Mouse (Mus musculus) intestine, embryonic 15.5 days (tissue): ENCODE results near the gene Syndig1. TPM values are rescaled to one million over a fixed set of nuclear protein-coding genes. Genes with fewer than 3 reads are reported as not detected.

Source experiments
- ATAC-seq: fragments of 200-750 bp; cut with Nextera tagmentation; 2 replicates; pipeline ENCODE4 v1.8.0; 2017; ENCODE audit warnings: moderate TSS enrichment, moderate library complexity
- H3K27ac ChIP-seq: fragments of 300-500 bp; sonication (generic); 2 replicates; pipeline ENCODE4 v1.5.1; 2015; ENCODE audit warnings: mild to moderate bottlenecking, inconsistent platforms
- H3K27me3 ChIP-seq: fragments of 300-500 bp; sonication (generic); replicated peaks from 2 replicates; pipeline ENCODE4 v1.6.1; 2015; ENCODE audit warnings: inconsistent platforms
- H3K36me3 ChIP-seq: fragments of 300-500 bp; sonication (generic); 2 replicates; pipeline ENCODE4 v1.6.1; 2015; ENCODE audit warnings: inconsistent platforms
- H3K4me1 ChIP-seq: fragments of 300-500 bp; sonication (generic); replicated peaks from 2 replicates; pipeline ENCODE4 v1.6.1; 2015; ENCODE audit warnings: inconsistent platforms
- H3K4me2 ChIP-seq: fragments of 300-500 bp; sonication (generic); replicated peaks from 2 replicates; pipeline ENCODE4 v1.6.1; 2015; ENCODE audit warnings: mild to moderate bottlenecking, inconsistent platforms
- H3K4me3 ChIP-seq: fragments of 300-500 bp; sonication (generic); replicated peaks from 2 replicates; pipeline ENCODE4 v1.5.1; 2015; ENCODE audit warnings: inconsistent platforms
- H3K9ac ChIP-seq: fragments of 300-500 bp; sonication (generic); 2 replicates; pipeline ENCODE4 v1.6.1; 2015; ENCODE audit warnings: inconsistent platforms
- H3K9me3 ChIP-seq: fragments of 300-500 bp; sonication (generic); 2 replicates; pipeline ENCODE4 v1.6.1; 2016; ENCODE audit warnings: inconsistent platforms
- WGBS: fragments of 180-500 bp; shearing (Covaris S2); methylation state at CpG from one replicate; pipeline ENCODE4 v1.1.7; 2015; 5-methylcytosine and 5-hydroxymethylcytosine counted together
- polyA plus RNA-seq: library from polyadenylated mRNA; unstranded; fragments of >200 nt; fragmentation: Nextera tagmentation; extraction: Ambion mirVana; gene quantifications from 2 replicates; pipeline ENCODE4 v1.2.1, GENCODE M21; 2015

Syndig1 gene
- polyA plus RNA-seq: 6.7 and 7.2 TPM in 2 replicates

GRCm38 (mm10) chr2:149828911-149829310, at the start of gene Syndig1:
Gene Syndig1 (plus strand): TSS chr2:149829211.
- peaks cover 39% of the 10 kb centered on the region for H3K27me3 ChIP-seq
- ATAC-seq: no peak
- no peak within 1 kb of the TSS for H3K9ac ChIP-seq

GRCm38 (mm10) chr2:149798613-149799012, 30.4 kb upstream of the Syndig1 start:
- H3K4me2 ChIP-seq: no peak overlapping the region
- H3K9me3 ChIP-seq: no peaks in the 10 kb centered on the region
- WGBS: 22% methylated on average over 3 of the region's 3 CpGs
- no peaks in the 10 kb centered on the region for H3K4me1 ChIP-seq
- no peak overlapping the region for H3K9ac ChIP-seq
- ATAC-seq: peak; percentile 41; the same call in 1 of the 2 replicates
- no peaks in the 10 kb centered on the region for H3K36me3 ChIP-seq
- no peak overlapping the region for H3K4me3 ChIP-seq
- H3K27me3 ChIP-seq: no peaks in the 10 kb centered on the region
- no peak overlapping the region for H3K27ac ChIP-seq

More at GRCm38 (mm10) chr2:149828911-149829310, at the start of gene Syndig1:
- H3K9me3 ChIP-seq: no peaks in the 10 kb centered on the region
- 67% methylated on average over 2 of the region's 2 CpGs for WGBS
- H3K4me2 ChIP-seq: peak within 1 kb of the TSS; percentile 91
- no peak within 1 kb of the TSS for H3K27ac ChIP-seq
- peak within 1 kb of the TSS; percentile 48 for H3K4me3 ChIP-seq
- H3K36me3 ChIP-seq: no peaks in the 10 kb centered on the region
- peaks cover 17% of the 10 kb centered on the region; the same call in 1 of the 2 replicates for H3K4me1 ChIP-seq

DNA sequence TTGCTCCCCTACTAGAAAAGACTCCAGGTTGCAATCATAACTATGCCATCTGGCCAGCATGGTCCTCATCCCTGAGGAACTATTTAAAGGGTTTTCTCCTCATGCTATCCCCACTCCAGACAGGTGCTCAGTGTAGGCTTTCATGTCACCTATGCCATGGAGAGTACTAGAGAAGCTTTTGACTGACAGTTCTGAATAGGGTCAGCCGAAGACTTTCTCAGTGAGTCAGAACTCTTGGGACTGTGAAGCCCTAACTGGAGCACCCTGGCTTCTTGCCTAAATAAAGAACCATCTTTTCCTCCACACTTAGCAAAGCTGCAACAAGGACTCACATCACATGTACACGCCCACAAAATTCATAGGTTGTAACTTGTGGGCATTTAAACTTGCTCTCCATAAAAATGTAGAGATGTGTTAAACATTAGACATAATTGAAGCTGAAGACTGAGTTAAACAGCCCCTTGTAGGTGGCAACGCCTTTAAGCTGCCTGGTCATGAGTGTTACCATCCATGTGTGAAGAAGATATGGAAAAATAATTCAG, 24.3 kb upstream of the Syndig1 start:
- Histone ChIP-seq H3K9me3 (no peaks in the 10 kb centered on the region), H3K36me3 (no peaks in the 10 kb centered on the region), H3K4me3 (no peak overlapping the region), H3K4me2 (no peak overlapping the region), H3K4me1 (no peaks in the 10 kb centered on the region), H3K9ac (no peak overlapping the region), H3K27me3 (no peaks in the 10 kb centered on the region), H3K27ac (no peak overlapping the region)
- 77% methylated on average over 3 of the region's 3 CpGs for WGBS
- ATAC-seq: peak; percentile 28; the same call in 1 of the 2 replicates

GRCm38 (mm10) chr2:149805256-149805655, 23.8 kb upstream of the Syndig1 start:
- Histone ChIP-seq H3K4me3 (no peak overlapping the region), H3K4me1 (no peaks in the 10 kb centered on the region), H3K9me3 (no peaks in the 10 kb centered on the region), H3K27ac (no peak overlapping the region), H3K36me3 (no peaks in the 10 kb centered on the region), H3K27me3 (no peaks in the 10 kb centered on the region), H3K4me2 (no peak overlapping the region), H3K9ac (no peak overlapping the region)
- ATAC-seq: no peak
- WGBS: 88% methylated on average over 2 of the region's 2 CpGs

GRCm38 (mm10) chr2:149812899-149813298, 16.1 kb upstream of the Syndig1 start:
- WGBS: 66% methylated on average over 2 of the region's 2 CpGs
- no peaks in the 10 kb centered on the region for H3K9me3 ChIP-seq
- H3K4me1 ChIP-seq: no peaks in the 10 kb centered on the region
- no peak for ATAC-seq
- no peak overlapping the region for H3K4me2 ChIP-seq
- H3K36me3 ChIP-seq: no peaks in the 10 kb centered on the region
- H3K27ac ChIP-seq: no peak overlapping the region
- H3K9ac ChIP-seq: no peak overlapping the region
- no peaks in the 10 kb centered on the region for H3K27me3 ChIP-seq
- H3K4me3 ChIP-seq: no peak overlapping the region

GRCm38 (mm10) chr2:149818395-149818794, 10.6 kb upstream of the Syndig1 start:
- H3K36me3 ChIP-seq: no peaks in the 10 kb centered on the region
- no peak for ATAC-seq
- 53% methylated on average over 3 of the region's 3 CpGs for WGBS
- no peaks in the 10 kb centered on the region for H3K4me1 ChIP-seq
- H3K27ac ChIP-seq: no peak overlapping the region
- H3K9me3 ChIP-seq: no peaks in the 10 kb centered on the region
- H3K27me3 ChIP-seq: no peaks in the 10 kb centered on the region
- no peak overlapping the region for H3K4me2 ChIP-seq
- no peak overlapping the region for H3K9ac ChIP-seq
- no peak overlapping the region for H3K4me3 ChIP-seq

- Histone ChIP-seq H3K4me3 (no peak overlapping the region), H3K4me1 (no peaks in the 10 kb centered on the region), H3K27me3 (no peaks in the 10 kb centered on the region), H3K36me3 (no peaks in the 10 kb centered on the region), H3K9ac (no peak overlapping the region), H3K9me3 (no peaks in the 10 kb centered on the region), H3K27ac (no peak overlapping the region), H3K4me2 (no peak overlapping the region)
- WGBS: 90% methylated on average over 3 of the region's 3 CpGs
- ATAC-seq: no peak
Measured at GRCm38 (mm10) chr2:149819751-149820150, 9.3 kb upstream of the Syndig1 start.

- H3K27ac ChIP-seq: no peak overlapping the region
- H3K9me3 ChIP-seq: no peaks in the 10 kb centered on the region
- H3K27me3 ChIP-seq: no peaks in the 10 kb centered on the region
- H3K4me1 ChIP-seq: no peaks in the 10 kb centered on the region
- no peak overlapping the region for H3K4me2 ChIP-seq
- no peak overlapping the region for H3K4me3 ChIP-seq
- no peaks in the 10 kb centered on the region for H3K36me3 ChIP-seq
- ATAC-seq: no peak
- H3K9ac ChIP-seq: no peak overlapping the region
- 31% methylated on average over 2 of the region's 2 CpGs for WGBS
Measured at GRCm38 (mm10) chr2:149820201-149820600, 8.8 kb upstream of the Syndig1 start.

DNA sequence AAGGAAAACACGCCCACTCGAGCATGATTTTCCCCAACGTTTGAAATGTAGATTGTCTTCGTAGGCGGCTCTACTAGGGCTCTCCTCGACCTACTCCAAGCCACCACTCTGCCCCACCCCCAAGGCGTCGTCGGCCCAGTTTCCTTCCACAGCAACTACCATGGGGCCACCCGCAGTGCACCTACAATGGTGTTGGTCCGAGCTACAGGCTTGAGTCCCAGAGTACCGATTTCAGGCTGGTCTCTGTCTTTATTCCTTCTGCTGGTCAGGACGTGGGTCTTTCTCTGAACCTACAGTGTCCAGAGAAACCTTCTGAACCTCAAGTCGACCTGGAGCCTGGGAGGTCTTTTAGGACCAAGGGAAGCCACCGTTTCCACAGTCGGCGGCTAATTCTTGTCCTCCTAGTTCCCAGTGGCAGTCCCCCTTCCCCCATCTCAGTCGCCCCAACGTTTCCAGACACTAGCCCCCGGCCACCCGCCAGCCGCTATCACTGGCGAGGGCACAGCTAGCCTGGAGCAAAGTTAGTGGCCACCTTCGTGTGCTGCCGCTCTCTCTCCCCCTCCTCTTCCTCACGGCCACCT, 1.0 kb downstream of the Syndig1 start:
- Histone ChIP-seq H3K4me3 (peak overlapping the region; percentile 48), H3K9me3 (no peaks in the 10 kb centered on the region), H3K27ac (no peak overlapping the region), H3K4me2 (peak overlapping the region; percentile 91), H3K36me3 (no peaks in the 10 kb centered on the region), H3K9ac (peak overlapping the region; percentile 30; the same call in 1 of the 2 replicates), H3K4me1 (peaks cover 17% of the 10 kb centered on the region; the same call in 1 of the 2 replicates), H3K27me3 (peaks cover 39% of the 10 kb centered on the region)
- 5% methylated on average over 26 of the region's 26 CpGs for WGBS
- ATAC-seq: 0 out of 2 replicates have a peak, but pooled peaks have one; percentile 25

DNA sequence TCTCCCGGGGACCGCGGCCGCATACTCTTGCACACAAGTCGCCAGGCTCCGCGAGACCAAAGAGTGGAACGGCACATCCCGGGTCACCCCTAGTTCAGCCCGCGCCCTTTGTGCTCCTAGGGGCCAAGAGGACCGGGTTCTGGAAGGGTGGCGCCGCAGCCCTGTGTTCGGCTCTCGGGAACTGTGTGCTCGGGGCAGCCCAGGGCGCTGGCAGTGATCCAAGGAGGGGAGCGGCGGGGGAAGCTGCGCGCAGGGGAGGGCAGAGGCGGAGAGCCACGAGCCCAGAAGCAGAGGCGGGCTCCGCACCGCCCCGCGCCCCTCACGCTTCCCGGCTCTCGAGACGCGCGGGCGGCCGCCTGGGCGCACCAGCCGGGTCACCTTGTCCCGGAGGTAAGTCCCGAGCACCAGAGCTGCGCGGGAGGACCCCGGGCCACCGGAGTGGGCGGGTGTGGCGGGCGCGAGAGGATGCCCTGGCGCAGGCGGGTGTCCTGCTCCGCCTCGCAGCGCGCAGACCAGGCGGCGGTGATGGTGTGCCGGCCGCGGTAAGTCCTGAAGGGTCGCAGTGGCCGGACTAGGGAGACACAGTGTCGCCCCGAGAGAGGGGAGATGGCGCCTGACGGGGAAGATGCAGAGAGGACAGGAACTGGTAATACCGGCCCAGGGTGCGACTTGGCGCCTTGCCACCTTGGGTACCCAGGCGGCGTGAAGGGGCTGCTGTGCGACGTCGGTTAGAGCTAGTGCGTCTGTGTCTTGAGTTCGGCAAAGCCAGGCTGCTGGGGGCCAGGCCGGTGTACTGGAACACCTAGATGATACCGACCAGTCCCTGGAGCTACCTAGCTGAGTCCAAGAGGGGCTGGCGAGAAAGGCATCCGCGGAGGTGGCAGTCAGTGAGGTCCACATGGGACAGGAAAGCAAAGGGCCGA, 1.8 kb downstream of the Syndig1 start, which contains the start of gene C530025M09Rik:
Gene C530025M09Rik (minus strand): TSS at position 678 of the 923 bp plus-strand sequence.
- peak within 1 kb of the TSS; percentile 30 for H3K9ac ChIP-seq
- WGBS: under 1% methylated on average over 75 of the region's 82 CpGs
- peak; percentile 92 for ATAC-seq

DNA sequence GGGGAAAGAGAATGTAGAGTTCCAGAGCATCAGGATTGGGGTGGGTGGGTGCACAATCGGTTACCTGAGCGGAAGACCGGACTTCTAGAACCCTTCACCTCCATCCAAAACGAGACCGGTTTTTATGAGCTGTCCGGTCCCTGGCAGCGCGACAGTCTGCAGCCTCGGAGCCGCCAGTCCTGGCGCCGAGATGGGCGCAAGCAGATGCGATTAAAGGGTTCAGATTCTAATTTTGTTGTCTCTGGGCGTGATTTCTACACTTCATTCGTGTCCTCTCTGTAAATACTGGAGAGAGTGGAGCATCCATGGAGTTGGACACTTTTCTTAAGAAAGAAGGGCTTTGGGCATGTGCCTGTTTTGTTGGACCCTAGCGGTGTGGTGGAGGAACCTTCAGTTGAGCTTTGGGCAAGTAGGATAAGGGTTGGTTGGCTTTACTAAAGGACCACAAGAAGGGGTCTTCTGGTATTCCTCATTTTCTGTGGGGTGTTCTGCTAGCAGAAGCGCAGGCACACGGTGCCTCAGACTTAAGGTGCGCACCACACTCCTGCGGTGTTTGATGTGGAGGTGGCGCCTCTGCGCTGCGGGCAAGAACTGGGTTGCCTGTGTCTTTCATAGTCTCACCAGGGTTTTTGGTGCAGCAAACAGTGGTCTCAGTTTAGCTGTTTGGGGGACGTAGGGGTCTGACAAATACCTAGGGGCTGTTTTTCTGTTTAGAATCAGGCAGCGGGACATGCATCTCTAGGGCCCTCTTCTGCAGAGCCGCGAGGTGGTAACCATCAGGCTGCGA, 2.6 kb downstream of the Syndig1 start:
- no peak for ATAC-seq
- no peak overlapping the region; the same call in 1 of the 2 replicates for H3K9ac ChIP-seq

More for the DNA sequence above, 1.8 kb downstream of the Syndig1 start, which contains the start of gene C530025M09Rik:
- H3K4me2 ChIP-seq: peak within 1 kb of the TSS; percentile 91
- H3K27me3 ChIP-seq: peaks cover 39% of the 10 kb centered on the region
- H3K4me1 ChIP-seq: peaks cover 17% of the 10 kb centered on the region; the same call in 1 of the 2 replicates
- H3K27ac ChIP-seq: no peak within 1 kb of the TSS
- H3K4me3 ChIP-seq: peak within 1 kb of the TSS; percentile 48
- H3K36me3 ChIP-seq: no peaks in the 10 kb centered on the region
- H3K9me3 ChIP-seq: no peaks in the 10 kb centered on the region

More for the DNA sequence above, 2.6 kb downstream of the Syndig1 start:
- Histone ChIP-seq H3K27me3 (peaks cover 39% of the 10 kb centered on the region), H3K36me3 (no peaks in the 10 kb centered on the region), H3K4me2 (peak overlapping the region; percentile 91), H3K9me3 (no peaks in the 10 kb centered on the region), H3K4me3 (peak overlapping the region; percentile 48), H3K27ac (no peak overlapping the region), H3K4me1 (peaks cover 17% of the 10 kb centered on the region; the same call in 1 of the 2 replicates)
- 1% methylated on average over 29 of the region's 29 CpGs for WGBS
